Mouse (Mus musculus) hindbrain, embryonic 10.5 days (tissue): Measurements from ENCODE around the gene Fbrsl1. TPM values are rescaled to one million over a fixed set of nuclear protein-coding genes. Genes with fewer than 3 reads are reported as not detected.

ENCODE experiments used
- DNase-seq: peaks from one replicate; pipeline ENCODE4 v3.0.0-alpha.2; 2017; ENCODE audit warnings: low spot score
- H3K27ac ChIP-seq: fragments of 300-500 bp; sonication (generic); 2 replicates; pipeline ENCODE4 v1.5.1; 2016; ENCODE audit warnings: mild to moderate bottlenecking, moderate library complexity
- H3K27me3 ChIP-seq: fragments of 300-500 bp; sonication (generic); 2 replicates; pipeline ENCODE4 v1.6.1; 2016; ENCODE audit warnings: mild to moderate bottlenecking; ENCODE audit not compliant: poor library complexity, insufficient read depth, severe bottlenecking
- H3K36me3 ChIP-seq: fragments of 300-500 bp; sonication (generic); 2 replicates; pipeline ENCODE4 v1.6.1; 2016; ENCODE audit warnings: mild to moderate bottlenecking, moderate library complexity
- H3K4me1 ChIP-seq: fragments of 300-500 bp; sonication (generic); replicated peaks from 2 replicates; pipeline ENCODE4 v1.6.1; 2016; ENCODE audit warnings: mild to moderate bottlenecking
- H3K4me3 ChIP-seq: fragments of 300-500 bp; sonication (generic); 2 replicates; pipeline ENCODE4 v1.5.1; 2016; ENCODE audit warnings: mild to moderate bottlenecking, moderate library complexity
- H3K9me3 ChIP-seq: fragments of 300-500 bp; sonication (generic); 2 replicates; pipeline ENCODE4 v1.6.1; 2016; ENCODE audit warnings: mild to moderate bottlenecking, moderate library complexity
- whole genome bisulfite sequencing: fragments of 180-500 bp; shearing (Covaris S2); methylation state at CpG from one replicate; pipeline ENCODE4 v1.1.7; 2016; 5-methylcytosine and 5-hydroxymethylcytosine counted together
- polyA plus RNA-seq: library from polyadenylated mRNA; unstranded; fragments of >200 nt; fragmentation: Nextera tagmentation; extraction: Ambion mirVana; gene quantifications from 2 replicates; pipeline ENCODE4 v1.2.1, GENCODE M21; 2016

Gene Fbrsl1
- polyA plus RNA-seq, 1 experiment from 2014 or later = 19.2 TPM

- no peak overlapping the region for H3K27ac ChIP-seq
- H3K36me3 ChIP-seq = peaks cover 95% of the 10 kb centered on the region
- H3K4me3 ChIP-seq = no peak overlapping the region
- H3K27me3 ChIP-seq = no peaks in the 10 kb centered on the region
- no peaks in the 10 kb centered on the region for H3K4me1 ChIP-seq
- H3K9me3 ChIP-seq = no peaks in the 10 kb centered on the region
- DNase-seq = no peak
- 91% methylated on average over 3 of the region's 3 CpGs for WGBS
Observed at GRCm38 (mm10) chr5:110313127-110313526, 135.2 kb downstream of the Fbrsl1 start.

Other genes starting within 250 kb of the Fbrsl1 start
- gene Ankle2, start 217.5 kb downstream of the Fbrsl1 start, polyA plus RNA-seq = 29.6 and 30.4 TPM in 2 replicates
- 92.7 and 98.0 TPM in 2 replicates for gene Pgam5, start 178.6 kb downstream of the Fbrsl1 start, polyA plus RNA-seq
- 12.1 and 14.4 TPM in 2 replicates for gene Pxmp2, start 162.3 kb downstream of the Fbrsl1 start, polyA plus RNA-seq
- 33.4 and 44.2 TPM in 2 replicates for gene Pole, start 162.2 kb downstream of the Fbrsl1 start, polyA plus RNA-seq
- gene P2rx2, start 105.3 kb downstream of the Fbrsl1 start, polyA plus RNA-seq = 0.57 and 0.92 TPM in 2 replicates
- not detected in 2 replicates for gene Lrcol1, start 103.8 kb downstream of the Fbrsl1 start, polyA plus RNA-seq
- gene Galnt9, start 95.9 kb upstream of the Fbrsl1 start, polyA plus RNA-seq = 4.5 and 6.4 TPM in 2 replicates
- gene Noc4l, start 204.9 kb upstream of the Fbrsl1 start, polyA plus RNA-seq = 78.6 and 81.2 TPM in 2 replicates
- 25.7 and 33.7 TPM in 2 replicates for gene Ddx51, start 204.9 kb upstream of the Fbrsl1 start, polyA plus RNA-seq